Mouse (Mus musculus) heart, embryonic 13.5 days (tissue): ENCODE data around the gene Krtap12-1. TPM values are rescaled to one million over a fixed set of nuclear protein-coding genes. Genes with fewer than 3 reads are reported as not detected.
"Not testable (repeated sequence)": the region's sequence is repeated elsewhere in the genome, so short reads cannot be mapped to it uniquely, and the experiment has no call there.

Experiments
- ATAC-seq: fragments of 200-750 bp; cut with Nextera tagmentation; 2 replicates; pipeline ENCODE4 v1.8.0; 2017; ENCODE audit warnings: moderate TSS enrichment; ENCODE audit not compliant: insufficient number of reproducible peaks, low FRiP score, low TSS enrichment; ENCODE audit errors: extremely low read depth
- H3K27ac ChIP-seq: fragments of 300-500 bp; sonication (generic); replicated peaks from 2 replicates; pipeline ENCODE4 v1.5.1; 2015; ENCODE audit warnings: moderate library complexity, mild to moderate bottlenecking, inconsistent platforms
- H3K27me3 ChIP-seq: fragments of 300-500 bp; sonication (generic); replicated peaks from 2 replicates; pipeline ENCODE4 v1.6.1; 2015; ENCODE audit warnings: mild to moderate bottlenecking, inconsistent platforms
- H3K36me3 ChIP-seq: fragments of 300-500 bp; sonication (generic); 2 replicates; pipeline ENCODE4 v1.6.1; 2015; ENCODE audit warnings: mild to moderate bottlenecking, inconsistent platforms
- H3K4me1 ChIP-seq: fragments of 300-500 bp; sonication (generic); 2 replicates; pipeline ENCODE4 v1.6.1; 2015; ENCODE audit warnings: inconsistent platforms
- H3K4me2 ChIP-seq: fragments of 300-500 bp; sonication (generic); 2 replicates; pipeline ENCODE4 v1.6.1; 2015; ENCODE audit warnings: inconsistent platforms, mild to moderate bottlenecking, moderate library complexity
- H3K4me3 ChIP-seq: fragments of 300-500 bp; sonication (generic); 2 replicates; pipeline ENCODE4 v1.5.1; 2015; ENCODE audit warnings: moderate library complexity, mild to moderate bottlenecking, inconsistent platforms
- H3K9ac ChIP-seq: fragments of 300-500 bp; sonication (generic); 2 replicates; pipeline ENCODE4 v1.6.1; 2015; ENCODE audit warnings: inconsistent platforms, mild to moderate bottlenecking, moderate library complexity
- H3K9me3 ChIP-seq: fragments of 300-500 bp; sonication (generic); 2 replicates; pipeline ENCODE4 v1.6.1; 2016; ENCODE audit warnings: inconsistent platforms
- WGBS: fragments of 180-500 bp; shearing (Covaris S2); methylation state at CpG from one replicate; pipeline ENCODE4 v1.1.7; 2015; ENCODE audit warnings: mixed read lengths; 5-methylcytosine and 5-hydroxymethylcytosine counted together
- polyA plus RNA-seq: library from polyadenylated mRNA; unstranded; fragments of >200 nt; fragmentation: Nextera tagmentation; extraction: Ambion mirVana; gene quantifications from 2 replicates; pipeline ENCODE4 v1.2.1, GENCODE M21; 2015

The Krtap12-1 gene
- polyA plus RNA-seq, 1 experiment from 2014 or later: not detected

- not testable (repeated sequence) for H3K4me2 ChIP-seq, H3K36me3 ChIP-seq, H3K27ac ChIP-seq, H3K27me3 ChIP-seq, H3K9me3 ChIP-seq, H3K4me1 ChIP-seq, ATAC-seq, H3K9ac ChIP-seq, H3K4me3 ChIP-seq
- 53% methylated on average over 1 of the region's 1 CpGs for WGBS
These were observed 30.3 kb downstream of the Krtap12-1 start for GRCm38 (mm10) chr10:77750686-77751085.

- not testable (repeated sequence) for H3K4me2 ChIP-seq, H3K36me3 ChIP-seq, H3K4me3 ChIP-seq, ATAC-seq, H3K9me3 ChIP-seq, H3K27ac ChIP-seq, H3K27me3 ChIP-seq, H3K4me1 ChIP-seq, H3K9ac ChIP-seq
- WGBS: 69% methylated on average over 1 of the region's 1 CpGs
These were observed 30.9 kb downstream of the Krtap12-1 start, which contains the start of gene Gm9736 for GRCm38 (mm10) chr10:77751254-77751653. Gene Gm9736, minus strand, starts transcription at chr10:77751354.

- not testable (repeated sequence) for H3K27me3 ChIP-seq, H3K9ac ChIP-seq, H3K9me3 ChIP-seq, H3K36me3 ChIP-seq, H3K4me1 ChIP-seq, ATAC-seq, H3K4me3 ChIP-seq, H3K4me2 ChIP-seq, H3K27ac ChIP-seq
- 47% methylated on average over 3 of the region's 3 CpGs for WGBS
These were observed 31.9 kb downstream of the Krtap12-1 start for GRCm38 (mm10) chr10:77752312-77752711.

GRCm38 (mm10) chr10:77753448-77753847, 33.0 kb downstream of the Krtap12-1 start:
- Histone ChIP-seq H3K27ac (no peak overlapping the region), H3K9me3 (no peaks in the 10 kb centered on the region), H3K9ac (no peak overlapping the region), H3K4me3 (no peak overlapping the region), H3K36me3 (no peaks in the 10 kb centered on the region), H3K27me3 (no peaks in the 10 kb centered on the region), H3K4me2 (no peak overlapping the region), H3K4me1 (no peaks in the 10 kb centered on the region)
- no peak for ATAC-seq

- not testable (repeated sequence) for H3K9me3 ChIP-seq, H3K4me2 ChIP-seq, H3K27ac ChIP-seq, ATAC-seq, H3K36me3 ChIP-seq, H3K9ac ChIP-seq, H3K4me3 ChIP-seq, H3K4me1 ChIP-seq, H3K27me3 ChIP-seq
- no CpG with 5 or more reads among the region's 1 CpGs for WGBS
These were observed 39.2 kb downstream of the Krtap12-1 start, which contains the start of gene Gm3233 for GRCm38 (mm10) chr10:77759582-77759981. Gene Gm3233, minus strand, starts transcription at chr10:77759682.

- H3K27ac ChIP-seq: no peak overlapping the region
- 84% methylated on average over 1 of the region's 1 CpGs for WGBS
- no peak overlapping the region for H3K9ac ChIP-seq
- ATAC-seq: no peak
- 0 out of 2 replicates have a peak, but pooled peaks cover 3% of the 10 kb centered on the region for H3K9me3 ChIP-seq
- no peak overlapping the region for H3K4me2 ChIP-seq
- H3K36me3 ChIP-seq: no peaks in the 10 kb centered on the region
- 0 out of 2 replicates have a peak, but pooled peaks cover 3% of the 10 kb centered on the region for H3K4me1 ChIP-seq
- H3K27me3 ChIP-seq: no peaks in the 10 kb centered on the region
- no peak overlapping the region for H3K4me3 ChIP-seq
These were observed 49.3 kb downstream of the Krtap12-1 start for GRCm38 (mm10) chr10:77769727-77770126.

Other genes starting within 250 kb of the Krtap12-1 start
- gene Fam207a, start 204.8 kb upstream of the Krtap12-1 start, polyA plus RNA-seq: 23.9 and 24.0 TPM in 2 replicates
- gene Itgb2, start 190.3 kb upstream of the Krtap12-1 start, polyA plus RNA-seq: 1.5 and 1.6 TPM in 2 replicates
- 103 and 110 TPM in 2 replicates for gene Pttg1ip, start 138.9 kb upstream of the Krtap12-1 start, polyA plus RNA-seq
- 171 and 186 TPM in 2 replicates for gene Sumo3, start 114.5 kb upstream of the Krtap12-1 start, polyA plus RNA-seq
- gene Gm49325, start 114.4 kb upstream of the Krtap12-1 start, polyA plus RNA-seq: 2.8 TPM in 1 of 2 replicates, not detected in the other
- gene Ube2g2, start 98.3 kb upstream of the Krtap12-1 start, polyA plus RNA-seq: 78.6 and 81.9 TPM in 2 replicates
- 0.07 TPM in 1 of 2 replicates, not detected in the other for gene Tspear, start 34.0 kb upstream of the Krtap12-1 start, polyA plus RNA-seq
- gene Gm19402, start 29.8 kb upstream of the Krtap12-1 start, polyA plus RNA-seq: not detected in 2 replicates
- not detected in 2 replicates for gene Gm9508, start 23.4 kb upstream of the Krtap12-1 start, polyA plus RNA-seq
- not detected in 2 replicates for gene Gm10272, start 14.0 kb upstream of the Krtap12-1 start, polyA plus RNA-seq
- not detected in 2 replicates for gene Gm10024, start 9.1 kb upstream of the Krtap12-1 start, polyA plus RNA-seq
- not detected in 2 replicates for gene Gm10142, start 4.8 kb upstream of the Krtap12-1 start, polyA plus RNA-seq
- not detected in 2 replicates for gene Gm10100, start 5.9 kb downstream of the Krtap12-1 start, polyA plus RNA-seq
- not detected in 2 replicates for gene Gm18596, start 22.0 kb downstream of the Krtap12-1 start, polyA plus RNA-seq
- gene Gm9736, start 30.8 kb downstream of the Krtap12-1 start, polyA plus RNA-seq: not detected in 2 replicates
- not detected in 2 replicates for gene Gm3233, start 39.1 kb downstream of the Krtap12-1 start, polyA plus RNA-seq
- not detected in 2 replicates for gene Gm3238, start 50.7 kb downstream of the Krtap12-1 start, polyA plus RNA-seq
- gene Gm7138, start 56.3 kb downstream of the Krtap12-1 start, polyA plus RNA-seq: not detected in 2 replicates
- gene Gm3250, start 61.9 kb downstream of the Krtap12-1 start, polyA plus RNA-seq: not detected in 2 replicates
- gene Gm7137, start 67.6 kb downstream of the Krtap12-1 start, polyA plus RNA-seq: not detected in 2 replicates
- not detected in 2 replicates for gene Gm9639, start 74.5 kb downstream of the Krtap12-1 start, polyA plus RNA-seq
- not detected in 2 replicates for gene Gm19668, start 78.5 kb downstream of the Krtap12-1 start, polyA plus RNA-seq
- not detected in 2 replicates for gene Gm9507, start 91.2 kb downstream of the Krtap12-1 start, polyA plus RNA-seq
- gene Gm2696, start 94.1 kb downstream of the Krtap12-1 start, polyA plus RNA-seq: not detected in 2 replicates
- gene Krtap10-4, start 106.5 kb downstream of the Krtap12-1 start, polyA plus RNA-seq: not detected in 2 replicates
- gene Krtap10-10, start 115.3 kb downstream of the Krtap12-1 start, polyA plus RNA-seq: not detected in 2 replicates
- not detected in 2 replicates for gene Gm36176, start 126.2 kb downstream of the Krtap12-1 start, polyA plus RNA-seq
- not detected in 2 replicates for gene Gm10318, start 132.3 kb downstream of the Krtap12-1 start, polyA plus RNA-seq
- gene Gm3285, start 141.4 kb downstream of the Krtap12-1 start, polyA plus RNA-seq: not detected in 2 replicates
- 1.8 and 2.0 TPM in 2 replicates for gene Lrrc3, start 181.9 kb downstream of the Krtap12-1 start, polyA plus RNA-seq
- 0.19 and 0.23 TPM in 2 replicates for gene Trpm2, start 250.0 kb downstream of the Krtap12-1 start, polyA plus RNA-seq